Mouse (Mus musculus) limb, embryonic 14.5 days (tissue): ENCODE measurements around the gene Trpm3. TPM values are rescaled to one million over a fixed set of nuclear protein-coding genes. Genes with fewer than 3 reads are reported as not detected.

Source experiments
- ATAC-seq: fragments of 200-750 bp; cut with Nextera tagmentation; 2 replicates; pipeline ENCODE4 v1.8.0; 2017; ENCODE audit warnings: low read depth, moderate number of reproducible peaks, moderate TSS enrichment; ENCODE audit not compliant: low FRiP score
- DNase-seq: peaks from one replicate; pipeline ENCODE4 v3.0.0-alpha.2; 2015; ENCODE audit warnings: low spot score
- H3K27ac ChIP-seq: fragments of 300-500 bp; sonication (generic); replicated peaks from 2 replicates; pipeline ENCODE4 v1.5.1; 2014; ENCODE audit warnings: low read depth, mild to moderate bottlenecking, low read length, moderate library complexity, mixed read lengths
- H3K27me3 ChIP-seq: fragments of 300-500 bp; sonication (generic); 2 replicates; pipeline ENCODE4 v1.6.1; 2014; ENCODE audit warnings: low read length, mixed read lengths; ENCODE audit not compliant: control insufficient read depth, insufficient read depth
- H3K36me3 ChIP-seq: fragments of 300-500 bp; sonication (generic); 2 replicates; pipeline ENCODE4 v1.6.1; 2014; ENCODE audit warnings: mild to moderate bottlenecking, low read length, moderate library complexity, mixed read lengths; ENCODE audit not compliant: control insufficient read depth, insufficient read depth
- H3K4me1 ChIP-seq: fragments of 300-500 bp; sonication (generic); 2 replicates; pipeline ENCODE4 v1.6.1; 2014; ENCODE audit warnings: antibody characterized with exemption, low read length, mixed read lengths; ENCODE audit not compliant: control insufficient read depth, insufficient read depth
- H3K4me2 ChIP-seq: fragments of 300-500 bp; sonication (generic); replicated peaks from 2 replicates; pipeline ENCODE4 v1.6.1; 2014; ENCODE audit warnings: low read depth, mild to moderate bottlenecking, low read length, moderate library complexity; ENCODE audit not compliant: severe bottlenecking
- H3K4me3 ChIP-seq: fragments of 300-500 bp; sonication (generic); replicated peaks from 2 replicates; pipeline ENCODE4 v1.5.1; 2014; ENCODE audit warnings: low read length
- H3K9ac ChIP-seq: fragments of 300-500 bp; sonication (generic); 2 replicates; pipeline ENCODE4 v1.6.1; 2014; ENCODE audit warnings: mild to moderate bottlenecking, low read depth, low read length, moderate library complexity; ENCODE audit not compliant: severe bottlenecking
- H3K9me3 ChIP-seq: fragments of 300-500 bp; sonication (generic); 2 replicates; pipeline ENCODE4 v1.6.1; 2016; ENCODE audit warnings: low read length; ENCODE audit not compliant: control insufficient read depth
- POLR2A ChIP-seq: fragments of 200-500 bp; IDR thresholded peaks from 2 replicates; pipeline ENCODE4 v1.8.0; 2012; ENCODE audit warnings: inconsistent platforms, mild to moderate bottlenecking, moderate library complexity, borderline replicate concordance; ENCODE audit not compliant: insufficient read depth, insufficient read length; ENCODE audit errors: extremely low read depth
- WGBS: fragments of 180-500 bp; shearing (Covaris S2); extraction: QIAGEN DNeasy Blood & Tissue Kit; methylation state at CpG from one replicate; pipeline ENCODE4 v1.1.7; 2014; 5-methylcytosine and 5-hydroxymethylcytosine counted together
- polyA plus RNA-seq, 2 experiments: library from polyadenylated mRNA; depleted of rRNA in 1 of 2; stranded (reverse) in 1 of 2; unstranded in 1 of 2; fragments of >200 nt; fragmentation: Nextera tagmentation in 1 of 2; extraction: Ambion mirVana in 1 of 2; gene quantifications; 2 replicates each; pipeline versions ENCODE4 v1.2.1 to v1.2.3; 2012 to 2014

The Trpm3 gene
- polyA plus RNA-seq, 2 experiments, result 3.7 to 4.1 TPM

DNA sequence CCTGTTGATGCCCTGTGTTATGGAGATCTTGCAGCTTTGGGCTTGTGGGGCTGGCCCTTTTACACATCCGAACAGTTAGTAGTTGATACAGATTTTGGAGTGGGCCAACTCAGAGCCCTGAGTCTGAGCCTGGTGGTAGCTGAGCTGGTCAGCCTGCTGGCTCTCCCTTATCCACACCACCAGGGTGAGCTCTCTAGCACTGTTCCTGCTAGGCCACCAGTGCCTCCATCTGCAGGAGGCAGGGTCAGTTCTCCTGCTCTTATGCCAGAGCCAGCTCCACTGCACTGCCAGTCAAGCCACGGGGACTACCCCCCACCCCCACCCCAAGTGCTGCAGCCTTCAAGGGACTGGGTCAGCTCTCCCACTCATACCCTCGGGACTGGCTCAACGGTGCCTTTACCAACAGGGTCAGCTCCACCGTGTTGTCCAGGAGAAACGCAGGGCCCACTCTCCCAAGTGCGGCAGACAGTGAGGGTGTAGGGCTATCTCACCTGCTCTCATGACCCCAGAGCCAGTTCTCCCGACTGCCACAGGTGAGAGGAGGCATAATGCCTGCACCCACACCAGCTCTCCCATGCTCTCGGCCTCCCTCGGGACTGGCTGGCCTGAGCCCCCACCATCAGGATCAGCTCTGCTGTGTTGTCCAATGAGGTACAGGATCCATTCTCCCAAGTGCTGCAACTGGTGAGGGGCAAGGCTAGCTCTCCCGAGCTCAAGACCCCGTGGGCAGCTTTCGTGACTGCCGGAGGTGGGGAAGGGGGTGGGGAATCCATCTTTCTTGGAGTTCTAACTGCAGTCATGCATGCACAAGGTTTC is 821.8 kb downstream of the Trpm3 start:
- no peak for ATAC-seq
- Histone ChIP-seq H3K36me3 (no peaks in the 10 kb centered on the region), H3K4me2 (no peak overlapping the region), H3K4me3 (no peak overlapping the region), H3K27me3 (no peaks in the 10 kb centered on the region), H3K4me1 (no peaks in the 10 kb centered on the region), H3K27ac (no peak overlapping the region), H3K9me3 (no peaks in the 10 kb centered on the region), H3K9ac (no peak overlapping the region)
- WGBS, result 79% methylated on average over 14 of the region's 14 CpGs
- no peak for DNase-seq
- TF ChIP-seq POLR2A, result no peak

- Histone ChIP-seq H3K4me3 (no peak overlapping the region), H3K4me2 (no peak overlapping the region), H3K27me3 (no peaks in the 10 kb centered on the region), H3K4me1 (no peaks in the 10 kb centered on the region), H3K9me3 (no peaks in the 10 kb centered on the region), H3K36me3 (no peaks in the 10 kb centered on the region), H3K9ac (no peak overlapping the region), H3K27ac (no peak overlapping the region)
- 62% methylated on average over 12 of the region's 12 CpGs for WGBS
- TF ChIP-seq POLR2A, result no peak
- DNase-seq, result no peak
- no peak for ATAC-seq
These were observed 823.3 kb downstream of the Trpm3 start for GRCm38 (mm10) chr19:22962001-22962708.

- DNase-seq (no peak), ATAC-seq (no peak)
- Histone ChIP-seq H3K9me3 (no peaks in the 10 kb centered on the region), H3K36me3 (no peaks in the 10 kb centered on the region), H3K4me2 (no peak overlapping the region), H3K27me3 (no peaks in the 10 kb centered on the region), H3K9ac (no peak overlapping the region), H3K4me1 (no peaks in the 10 kb centered on the region), H3K27ac (no peak overlapping the region), H3K4me3 (no peak overlapping the region)
- 51% methylated on average over 8 of the region's 8 CpGs for WGBS
- no peak for TF ChIP-seq POLR2A
These were observed 823.9 kb downstream of the Trpm3 start for GRCm38 (mm10) chr19:22962731-22963130.

- no peak overlapping the region for H3K27ac ChIP-seq
- H3K9ac ChIP-seq, result no peak overlapping the region
- H3K4me2 ChIP-seq, result no peak overlapping the region
- H3K4me1 ChIP-seq, result no peaks in the 10 kb centered on the region
- no peaks in the 10 kb centered on the region for H3K9me3 ChIP-seq
- H3K36me3 ChIP-seq, result no peaks in the 10 kb centered on the region
- H3K4me3 ChIP-seq, result no peak overlapping the region
- TF ChIP-seq POLR2A, result no peak
- 76% methylated on average over 6 of the region's 6 CpGs for WGBS
- ATAC-seq (no peak), DNase-seq (no peak)
- H3K27me3 ChIP-seq, result no peaks in the 10 kb centered on the region
These were observed 825.0 kb downstream of the Trpm3 start for GRCm38 (mm10) chr19:22963726-22964398.

DNA sequence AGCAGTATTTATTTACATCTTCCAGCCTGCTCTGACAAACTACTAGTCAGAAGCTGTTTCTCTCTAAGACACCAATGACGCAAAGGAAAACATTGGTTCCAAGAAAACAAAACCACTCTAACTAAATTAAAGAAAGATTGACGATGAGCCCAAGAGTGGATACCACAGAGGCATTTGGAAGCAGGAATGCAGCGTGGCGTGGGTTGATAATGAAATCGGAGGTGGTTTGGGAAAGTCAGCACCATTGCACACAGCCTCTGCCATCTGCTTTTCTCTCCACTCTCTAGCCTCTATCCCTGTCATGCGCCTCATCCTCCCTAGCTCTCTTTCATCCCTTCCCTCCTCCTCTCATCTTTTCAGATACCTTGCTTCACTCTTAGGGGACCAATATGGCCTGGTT is 826.6 kb downstream of the Trpm3 start:
- H3K27ac ChIP-seq, result no peak overlapping the region
- H3K36me3 ChIP-seq, result no peaks in the 10 kb centered on the region
- H3K27me3 ChIP-seq, result no peaks in the 10 kb centered on the region
- H3K4me2 ChIP-seq, result no peak overlapping the region
- DNase-seq, result no peak
- H3K4me1 ChIP-seq, result no peaks in the 10 kb centered on the region
- no peak overlapping the region for H3K4me3 ChIP-seq
- H3K9me3 ChIP-seq, result no peaks in the 10 kb centered on the region
- no peak overlapping the region for H3K9ac ChIP-seq
- no peak for ATAC-seq
- no peak for TF ChIP-seq POLR2A
- 79% methylated on average over 6 of the region's 6 CpGs for WGBS
